Mouse (Mus musculus) megakaryocyte-erythroid progenitor cell, adult 5-6 weeks (primary cell): Measurements from ENCODE around the gene Mctp1. TPM values are rescaled to one million over a fixed set of nuclear protein-coding genes. Genes with fewer than 3 reads are reported as not detected.
A peak's percentile ranks its signal among the peaks of the same experiment; 100 is the strongest.
"Not testable (repeated sequence)": the region's sequence is repeated elsewhere in the genome, so short reads cannot be mapped to it uniquely, and the experiment has no call there.

ENCODE experiments used
- ATAC-seq: replicated peaks from 2 replicates; pipeline ENCODE4 v1.8.0; 2016; ENCODE audit warnings: mild to moderate bottlenecking, inconsistent platforms; ENCODE audit not compliant: severe bottlenecking, poor library complexity, low FRiP score, low TSS enrichment
- total RNA-seq, 2 experiments: library from RNA; stranded (forward) in 1 of 2; stranded (reverse) in 1 of 2; fragments of 200-1000, 215-1000 nt in 1 of 2; fragments of >200 nt in 1 of 2; fragmentation: Nextera tagmentation in 1 of 2; gene quantifications; 2 replicates each; pipeline ENCODE4 v1.2.3; 2014 to 2017

The Mctp1 gene
- total RNA-seq, 2 experiments from 2014 or later, result 2.5 to 6.4 TPM

DNA sequence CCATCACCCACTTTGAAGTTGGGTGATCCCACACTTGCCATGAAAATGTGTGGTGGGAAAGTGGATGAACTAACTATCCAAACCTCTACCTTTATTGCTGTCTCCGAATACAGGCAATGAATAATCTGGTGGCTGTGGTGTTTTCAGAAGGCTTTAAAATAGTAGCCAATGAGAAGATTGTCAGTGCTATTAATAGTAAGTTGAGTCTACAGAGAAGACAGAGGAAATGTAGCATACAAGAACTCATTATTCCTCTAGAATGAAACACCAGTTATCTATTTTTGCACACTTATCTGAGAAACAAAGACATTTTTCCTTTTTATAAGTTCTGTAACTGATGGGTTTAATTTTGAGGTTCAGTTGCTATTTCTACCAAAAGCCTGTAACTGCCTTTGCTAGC lies 63.2 kb downstream of the Mctp1 start:
- ATAC-seq, result no peak

DNA sequence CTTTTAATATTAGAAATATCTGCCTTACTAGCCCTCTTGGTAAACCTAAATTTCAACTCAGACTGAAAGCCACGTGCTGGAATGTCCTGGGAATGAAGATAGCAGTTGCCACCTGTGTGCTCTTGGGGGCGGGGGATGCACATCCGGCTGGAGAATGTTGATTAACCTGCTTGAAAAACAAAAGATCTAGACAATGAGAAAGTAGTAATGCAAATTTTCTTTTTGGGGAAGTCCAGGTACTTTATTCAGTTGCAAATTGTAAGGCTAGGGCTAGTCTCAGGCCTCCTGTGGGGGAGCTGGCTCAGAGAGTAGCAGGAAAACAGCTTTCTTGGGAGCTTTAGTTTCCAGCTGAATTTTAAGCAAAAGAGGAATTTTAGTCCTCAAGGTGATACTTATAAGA lies 67.2 kb downstream of the Mctp1 start:
- ATAC-seq, result not testable (repeated sequence)

DNA sequence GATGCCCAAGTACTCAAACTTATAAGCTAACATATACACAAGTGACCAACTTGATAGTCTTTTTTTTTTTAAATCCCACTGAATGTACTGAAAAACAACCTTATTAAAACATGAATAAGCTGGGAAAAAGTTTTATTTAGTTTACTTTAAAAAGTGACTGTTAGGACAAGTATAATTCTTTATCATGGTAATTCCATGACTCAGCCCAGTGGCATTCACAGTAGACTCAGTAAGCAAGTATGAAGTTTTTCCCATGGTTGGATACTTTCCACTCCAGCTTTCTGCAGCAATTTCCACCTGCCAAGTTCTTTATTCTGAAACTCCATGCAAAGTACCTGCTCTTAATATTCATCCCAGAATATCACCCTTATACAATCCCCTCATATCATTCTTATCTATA lies 97.3 kb downstream of the Mctp1 start:
- no peak for ATAC-seq

GRCm38 (mm10) chr13:76482998-76483397 lies 98.7 kb downstream of the Mctp1 start:
- no peak for ATAC-seq

- ATAC-seq, result peak; percentile 78
Measured at GRCm38 (mm10) chr13:76484086-76484709, 99.9 kb downstream of the Mctp1 start.

DNA sequence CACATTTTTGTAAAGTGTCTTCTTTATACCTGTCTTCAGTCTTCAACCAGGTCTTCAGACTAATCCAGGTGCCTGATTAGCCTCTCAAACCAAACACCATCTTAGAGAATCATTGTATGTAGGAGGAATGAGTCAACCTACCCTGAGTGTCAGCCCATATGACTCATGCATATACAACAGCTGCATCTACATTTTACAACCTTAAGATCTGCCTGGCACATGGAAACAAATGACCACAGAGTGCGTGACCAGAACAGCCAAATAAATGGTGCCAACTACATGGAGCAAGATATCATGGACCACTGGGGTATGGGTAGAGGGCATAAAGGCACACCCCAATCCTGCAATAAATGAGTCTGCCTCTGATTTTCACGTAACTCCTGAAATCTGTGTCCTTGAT lies 131.6 kb downstream of the Mctp1 start:
- no peak for ATAC-seq

DNA sequence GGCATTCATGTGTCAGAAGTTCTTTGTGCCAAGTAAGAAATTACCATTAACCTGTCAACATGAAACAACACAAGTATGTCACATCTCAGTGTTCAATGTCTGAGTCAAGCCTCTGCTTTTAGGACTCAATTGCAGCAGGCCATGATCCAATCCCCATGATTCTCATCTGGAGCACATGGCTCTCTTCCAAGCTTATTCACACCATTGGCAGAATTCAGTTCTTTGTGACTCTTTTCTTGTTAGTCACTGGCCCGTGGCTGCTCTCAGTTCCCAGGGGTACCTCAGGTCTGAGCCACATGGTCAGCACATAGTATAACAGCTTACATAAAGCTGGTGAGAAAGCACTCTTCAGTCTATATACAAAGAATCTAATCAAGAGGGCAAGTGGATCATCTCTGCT lies 138.8 kb downstream of the Mctp1 start:
- ATAC-seq, result no peak

- ATAC-seq, result no peak
Measured at GRCm38 (mm10) chr13:76527326-76527725, 143.0 kb downstream of the Mctp1 start.

GRCm38 (mm10) chr13:76527751-76528150 lies 143.4 kb downstream of the Mctp1 start:
- ATAC-seq, result no peak

GRCm38 (mm10) chr13:76529915-76530314 lies 145.6 kb downstream of the Mctp1 start:
- ATAC-seq, result no peak

DNA sequence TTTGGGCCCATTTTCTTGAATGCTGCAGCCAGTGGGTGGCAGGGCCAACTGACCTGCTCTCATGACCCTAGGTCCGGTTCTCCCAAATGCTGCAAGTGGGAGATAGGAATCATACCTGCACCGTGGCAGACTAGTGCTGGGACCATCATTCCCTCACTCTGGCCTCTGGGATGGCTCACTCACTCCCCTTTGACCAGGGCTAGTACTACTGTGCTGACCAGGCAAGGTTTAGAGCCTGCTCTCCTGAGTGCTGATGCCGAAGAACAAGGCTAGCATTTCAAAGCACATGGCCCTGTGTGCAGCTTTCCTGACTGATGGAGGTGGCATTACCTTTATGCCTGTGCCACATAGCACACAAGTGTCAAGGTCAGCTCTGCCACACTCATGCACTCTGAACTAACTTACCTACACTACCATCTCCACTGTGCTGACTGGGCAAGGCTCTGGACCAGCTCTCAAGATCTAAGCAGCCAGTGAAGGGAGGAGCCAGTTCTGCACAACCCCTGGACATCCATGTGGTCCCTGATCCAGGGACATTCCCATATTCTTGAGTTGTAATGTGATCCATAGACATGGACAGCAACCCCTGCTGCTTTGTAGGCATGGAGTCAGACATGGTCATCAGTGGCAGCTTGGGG lies 146.7 kb downstream of the Mctp1 start:
- no peak for ATAC-seq

DNA sequence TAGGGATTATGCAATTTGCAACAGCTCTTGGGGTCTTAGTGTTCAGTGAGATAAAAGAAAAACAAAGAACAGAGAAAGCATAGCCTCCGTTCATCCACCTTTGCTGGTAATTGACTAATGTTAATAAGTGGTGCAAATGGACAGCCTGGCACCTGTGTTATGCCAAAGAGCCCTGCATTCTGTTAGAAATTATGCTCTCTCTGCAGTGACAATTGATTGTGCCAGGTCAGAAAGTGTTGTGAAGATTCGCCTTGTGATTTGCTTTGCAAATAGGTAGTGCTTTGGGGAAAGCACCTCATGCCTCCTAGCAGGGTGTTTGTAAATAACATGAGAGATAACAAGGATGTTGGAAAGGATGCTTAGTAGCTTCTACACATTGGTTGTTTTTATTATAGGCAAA lies 163.5 kb downstream of the Mctp1 start:
- no peak for ATAC-seq

DNA sequence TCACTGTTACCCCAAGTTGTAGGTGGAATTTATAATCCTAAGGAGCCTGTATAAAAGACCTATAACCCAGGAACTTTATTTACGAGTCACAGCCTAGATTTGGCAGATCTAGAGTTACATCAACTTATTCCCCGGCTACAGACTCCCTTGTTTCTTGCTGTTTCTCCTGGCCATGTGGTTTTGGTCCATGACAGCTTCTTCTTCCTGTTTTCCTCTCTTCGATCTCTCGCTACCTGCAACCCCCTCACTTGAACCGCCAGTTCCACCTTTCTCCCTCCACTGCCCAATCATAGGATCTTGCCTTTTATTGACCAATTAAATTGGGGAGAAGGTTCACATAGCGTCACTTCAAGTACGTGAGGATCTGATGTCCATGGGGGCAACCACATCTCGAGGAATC lies 176.6 kb downstream of the Mctp1 start:
- ATAC-seq, result no peak

DNA sequence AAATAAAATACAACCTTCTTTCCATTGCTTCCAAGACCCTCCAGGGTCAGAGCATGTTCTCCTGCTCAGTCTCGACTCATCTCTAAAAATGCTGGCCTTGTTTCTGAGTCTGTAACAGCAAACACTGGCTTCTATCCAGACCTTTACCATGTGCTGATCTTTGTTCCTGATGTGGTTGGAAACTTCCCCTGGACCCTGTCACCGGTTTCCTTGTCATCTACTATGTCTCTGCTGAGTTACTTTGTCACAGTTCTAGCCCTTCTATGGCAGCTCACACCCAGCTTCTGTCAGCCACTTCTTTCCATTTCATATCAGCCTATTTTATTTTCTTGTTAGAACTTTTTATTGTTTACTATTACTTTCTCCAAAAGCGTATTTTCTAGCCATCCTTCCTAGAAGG lies 177.3 kb downstream of the Mctp1 start:
- peak; percentile 37; the same call in 1 of the 2 replicates for ATAC-seq

GRCm38 (mm10) chr13:76564061-76564460 lies 179.7 kb downstream of the Mctp1 start:
- no peak for ATAC-seq

DNA sequence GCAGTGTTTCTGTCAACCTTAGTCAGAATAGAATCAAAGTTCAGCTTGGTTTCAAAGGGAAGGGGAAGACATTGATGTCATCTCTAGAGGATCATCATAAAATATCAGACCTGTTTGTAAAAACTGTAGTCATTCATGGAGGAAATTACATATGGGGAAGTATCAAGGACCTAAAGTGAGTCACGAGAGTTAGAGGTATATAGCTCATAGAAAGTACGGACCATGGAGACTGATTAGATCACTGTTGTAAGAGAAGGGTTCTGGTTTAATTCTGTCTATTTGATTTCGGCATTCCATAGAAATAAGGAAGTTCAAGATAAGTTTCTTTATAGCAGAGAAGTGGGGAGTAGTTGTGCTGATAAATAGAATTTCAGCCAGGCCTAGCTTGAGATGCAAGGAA lies 181.7 kb downstream of the Mctp1 start:
- no peak for ATAC-seq

DNA sequence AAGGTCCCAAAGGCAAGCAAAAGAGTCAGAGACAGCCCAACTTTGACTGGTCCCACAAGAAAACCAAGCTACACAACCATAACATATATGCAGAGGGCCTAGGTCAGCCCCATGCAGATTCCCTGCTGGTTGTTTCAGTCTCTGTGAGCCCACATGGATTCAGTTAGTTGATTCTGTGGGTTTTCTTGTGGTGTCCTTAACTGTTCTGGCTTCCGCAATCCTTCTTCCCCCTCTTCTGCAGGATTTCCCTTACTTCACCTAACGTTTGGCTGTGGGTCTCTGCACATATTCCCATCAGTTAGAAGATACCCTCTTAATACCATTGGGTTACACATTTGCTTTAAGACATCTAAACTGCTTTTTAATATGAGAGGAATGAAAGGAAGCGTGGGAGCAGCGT lies 183.1 kb downstream of the Mctp1 start:
- no peak for ATAC-seq

- ATAC-seq, result no peak
Measured at GRCm38 (mm10) chr13:76568569-76569211, 184.4 kb downstream of the Mctp1 start.

DNA sequence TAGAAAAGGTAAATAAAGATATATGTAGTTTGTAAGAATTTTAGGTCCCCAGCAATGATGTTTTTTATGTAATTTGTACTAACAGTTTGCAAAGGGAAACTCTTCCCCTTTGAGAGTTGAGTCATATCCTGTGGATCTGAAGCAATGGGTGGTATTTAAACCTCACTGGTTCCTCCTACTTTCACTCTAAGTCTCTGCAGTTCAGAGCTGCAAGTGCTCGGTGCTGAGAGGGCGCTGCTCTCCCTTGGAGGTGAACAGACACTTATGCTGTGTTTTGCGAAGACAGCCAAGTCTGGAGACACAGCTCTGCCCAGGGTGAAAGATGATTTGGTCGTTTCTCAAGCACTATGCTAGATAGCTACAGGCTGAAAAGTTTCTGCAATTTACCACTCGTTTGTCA lies 195.1 kb downstream of the Mctp1 start:
- peak; percentile 98 for ATAC-seq

- no peak for ATAC-seq
Measured at GRCm38 (mm10) chr13:76585447-76585846, 201.1 kb downstream of the Mctp1 start.

DNA sequence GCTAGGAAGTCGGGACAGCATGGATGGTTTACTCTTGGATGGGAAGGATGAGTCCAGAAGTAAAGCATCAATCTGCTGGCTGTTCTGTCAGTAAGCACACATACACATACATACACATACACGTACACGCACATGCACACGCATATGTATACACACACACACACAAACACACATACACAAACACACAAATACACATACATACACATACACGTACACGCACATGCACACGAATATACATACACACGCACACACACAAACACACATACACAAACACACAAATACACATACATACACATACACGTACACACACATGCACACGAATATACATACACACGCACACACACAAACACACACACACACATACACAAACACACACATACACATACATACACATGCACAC lies 206.4 kb downstream of the Mctp1 start:
- ATAC-seq, result not testable (repeated sequence)
